Mouse (Mus musculus) spleen, adult 2 months (tissue): ENCODE data around the gene Stard10. TPM values are rescaled to one million over a fixed set of nuclear protein-coding genes. Genes with fewer than 3 reads are reported as not detected.
A peak's percentile ranks its signal among the peaks of the same experiment; 100 is the strongest.

ENCODE experiments used
- DNase-seq, 2 experiments: peaks; one replicate each; pipeline versions ENCODE4 v3.0.0 to v3.0.0-alpha.2; 2012 to 2021; ENCODE audit warnings: low spot score in 2 of 2, low read depth in 1 of 2
- H3K27ac ChIP-seq: fragments of 200-500 bp; 2 replicates; pipeline ENCODE4 v1.5.1; 2012; ENCODE audit warnings: low read length, inconsistent platforms; ENCODE audit not compliant: insufficient read depth
- H3K27me3 ChIP-seq: fragments of 200-500 bp; 2 replicates; pipeline ENCODE4 v1.6.1; 2012; ENCODE audit warnings: mild to moderate bottlenecking, moderate library complexity, low read length, inconsistent platforms; ENCODE audit not compliant: control insufficient read depth, insufficient read depth
- H3K36me3 ChIP-seq: fragments of 200-500 bp; 2 replicates; pipeline ENCODE4 v1.6.1; 2012; ENCODE audit warnings: mild to moderate bottlenecking, low read length, inconsistent platforms; ENCODE audit not compliant: control insufficient read depth, insufficient read depth
- H3K4me1 ChIP-seq: fragments of 200-500 bp; 2 replicates; pipeline ENCODE4 v1.6.1; 2011; ENCODE audit warnings: inconsistent platforms; ENCODE audit not compliant: control insufficient read depth, insufficient read depth, insufficient read length
- H3K4me3 ChIP-seq: fragments of 200-500 bp; 2 replicates; pipeline ENCODE4 v1.5.1; 2011; ENCODE audit warnings: mild to moderate bottlenecking, inconsistent platforms; ENCODE audit not compliant: insufficient read depth, insufficient read length; ENCODE audit errors: extremely low read depth
- CTCF ChIP-seq: fragments of 200-500 bp; IDR thresholded peaks from 2 replicates; pipeline ENCODE4 v1.5.1; 2011; ENCODE audit warnings: mild to moderate bottlenecking, inconsistent platforms; ENCODE audit not compliant: insufficient read depth, insufficient read length, insufficient replicate concordance; ENCODE audit errors: extremely low read depth
- POLR2A ChIP-seq: fragments of 200-500 bp; IDR thresholded peaks from 2 replicates; pipeline ENCODE4 v1.6.1; 2011; ENCODE audit warnings: low read depth, low read length, inconsistent platforms
- WGBS: fragments of 180-500 bp; shearing (Covaris S2); methylation state at CpG from one replicate; pipeline ENCODE4 v1.1.7; 2018; 5-methylcytosine and 5-hydroxymethylcytosine counted together
- polyA plus RNA-seq: library from polyadenylated mRNA; depleted of rRNA; stranded (reverse); fragments of >200 nt; gene quantifications from 2 replicates; pipeline ENCODE4 v1.2.3, GENCODE M21; 2012

Stard10 gene
- polyA plus RNA-seq, 1 experiment: 29.3 TPM

DNA sequence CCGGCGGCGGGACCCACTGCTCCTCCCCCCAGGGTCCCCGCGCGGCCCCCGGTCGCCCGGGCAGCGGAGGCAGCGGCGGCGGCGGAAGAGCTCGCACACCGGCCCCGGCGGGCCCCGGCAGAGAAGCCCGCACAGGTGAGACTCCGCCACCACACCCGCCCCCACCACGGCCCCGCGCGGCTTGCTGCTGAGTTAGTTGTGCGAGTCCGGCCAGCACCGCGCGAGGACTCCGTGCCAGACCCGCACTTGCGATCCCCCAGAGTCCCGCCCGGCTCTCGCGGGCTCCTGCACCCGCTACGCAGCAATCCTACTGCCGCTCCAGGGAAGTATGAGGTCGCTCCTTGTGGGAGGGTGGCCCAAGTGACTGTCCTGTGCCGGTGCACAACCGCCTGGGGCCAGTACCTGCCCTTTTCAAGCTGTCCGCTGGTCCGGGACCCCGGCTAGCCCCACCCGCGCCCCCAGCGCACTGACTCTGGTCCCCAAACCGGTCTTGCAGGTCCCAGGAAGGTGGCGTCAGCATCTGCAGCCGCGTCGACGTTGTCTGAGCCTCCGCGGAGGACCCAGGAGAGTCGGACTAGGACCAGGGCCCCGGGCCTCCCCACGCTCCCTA lies 4.4 kb downstream of the Stard10 start:
- 2% methylated on average over 60 of the region's 61 CpGs for WGBS
- H3K27ac ChIP-seq: no peak overlapping the region
- TF ChIP-seq CTCF (no peak), POLR2A (no peak)
- no peaks in the 10 kb centered on the region for H3K36me3 ChIP-seq
- peak overlapping the region; percentile 65 for H3K4me3 ChIP-seq
- DNase-seq: peak in 1 of 2 experiments; percentile 22
- H3K4me1 ChIP-seq: peaks cover 16% of the 10 kb centered on the region; the same call in 1 of the 2 replicates
- peaks cover 3% of the 10 kb centered on the region; the same call in 1 of the 2 replicates for H3K27me3 ChIP-seq

DNA sequence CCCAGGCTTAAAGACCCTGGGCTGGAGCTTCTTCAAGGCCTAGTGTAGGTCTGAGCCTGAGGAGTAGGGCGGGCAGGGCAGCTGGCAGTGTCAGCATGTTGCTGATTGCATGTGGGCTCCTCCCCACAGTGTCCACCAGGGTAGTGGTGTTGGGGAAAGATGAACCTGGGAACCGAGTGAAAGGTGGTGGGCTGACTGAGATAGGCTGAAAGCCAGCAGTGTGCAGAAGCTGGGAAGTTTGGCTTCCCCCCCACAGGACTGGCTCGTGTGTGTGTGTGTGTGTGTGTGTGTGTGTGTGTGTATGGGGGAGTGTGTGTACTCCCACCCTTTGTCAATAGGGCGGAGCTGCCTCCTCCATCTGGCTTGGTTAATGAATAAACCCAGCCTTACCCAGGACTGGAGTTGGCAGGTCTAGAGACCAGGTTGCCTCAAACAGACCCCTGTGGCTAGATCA lies 6.3 kb downstream of the Stard10 start:
- H3K4me1 ChIP-seq: peaks cover 16% of the 10 kb centered on the region; the same call in 1 of the 2 replicates
- H3K27ac ChIP-seq: no peak overlapping the region
- WGBS: 73% methylated on average over 4 of the region's 4 CpGs
- DNase-seq: no peak
- H3K36me3 ChIP-seq: no peaks in the 10 kb centered on the region
- peaks cover 3% of the 10 kb centered on the region; the same call in 1 of the 2 replicates for H3K27me3 ChIP-seq
- TF ChIP-seq POLR2A: no peak
- no peak for TF ChIP-seq CTCF
- no peak overlapping the region for H3K4me3 ChIP-seq

GRCm38 (mm10) chr7:101324142-101324962 lies 7.5 kb downstream of the Stard10 start:
- H3K27me3 ChIP-seq: peaks cover 3% of the 10 kb centered on the region; the same call in 1 of the 2 replicates
- peaks cover 16% of the 10 kb centered on the region; the same call in 1 of the 2 replicates for H3K4me1 ChIP-seq
- TF ChIP-seq POLR2A (no peak), CTCF (no peak)
- no peaks in the 10 kb centered on the region for H3K36me3 ChIP-seq
- no peak overlapping the region for H3K27ac ChIP-seq
- 83% methylated on average over 6 of the region's 6 CpGs for WGBS
- no peak overlapping the region for H3K4me3 ChIP-seq
- DNase-seq: no peak

DNA sequence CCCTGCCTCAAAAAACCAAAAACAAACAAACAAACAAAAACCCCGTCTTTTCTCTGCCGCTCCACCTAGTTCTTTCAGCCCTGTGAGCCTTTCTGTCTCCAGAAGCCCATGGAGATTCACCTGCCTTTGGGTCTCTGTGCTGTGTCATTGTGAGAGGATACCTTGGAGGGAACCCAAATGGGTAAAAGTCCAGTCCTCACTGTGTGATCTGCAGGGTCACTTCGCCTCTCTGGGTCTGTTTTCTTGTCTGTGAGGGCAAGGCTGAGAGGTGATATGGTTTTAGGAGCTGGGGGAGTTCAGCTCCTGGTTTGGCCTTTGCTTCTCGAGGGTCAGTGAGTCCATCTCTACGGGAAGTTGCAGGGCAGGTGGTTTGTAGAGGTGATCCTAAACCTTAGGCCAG lies 9.1 kb downstream of the Stard10 start:
- WGBS: 90% methylated on average over 5 of the region's 5 CpGs
- Histone ChIP-seq H3K27ac (no peak overlapping the region), H3K4me3 (no peak overlapping the region), H3K4me1 (peaks cover 13% of the 10 kb centered on the region; the same call in 1 of the 2 replicates), H3K36me3 (no peaks in the 10 kb centered on the region), H3K27me3 (peaks cover 2% of the 10 kb centered on the region; the same call in 1 of the 2 replicates)
- TF ChIP-seq CTCF (no peak), POLR2A (no peak)
- DNase-seq: no peak

GRCm38 (mm10) chr7:101327263-101327662 lies 10.4 kb downstream of the Stard10 start:
- H3K36me3 ChIP-seq: no peaks in the 10 kb centered on the region
- H3K4me3 ChIP-seq: no peak overlapping the region
- TF ChIP-seq CTCF: no peak
- TF ChIP-seq POLR2A: no peak
- WGBS: 87% methylated on average over 5 of the region's 5 CpGs
- peaks cover 5% of the 10 kb centered on the region; the same call in 1 of the 2 replicates for H3K4me1 ChIP-seq
- no peak overlapping the region for H3K27ac ChIP-seq
- no peak for DNase-seq
- H3K27me3 ChIP-seq: no peaks in the 10 kb centered on the region

DNA sequence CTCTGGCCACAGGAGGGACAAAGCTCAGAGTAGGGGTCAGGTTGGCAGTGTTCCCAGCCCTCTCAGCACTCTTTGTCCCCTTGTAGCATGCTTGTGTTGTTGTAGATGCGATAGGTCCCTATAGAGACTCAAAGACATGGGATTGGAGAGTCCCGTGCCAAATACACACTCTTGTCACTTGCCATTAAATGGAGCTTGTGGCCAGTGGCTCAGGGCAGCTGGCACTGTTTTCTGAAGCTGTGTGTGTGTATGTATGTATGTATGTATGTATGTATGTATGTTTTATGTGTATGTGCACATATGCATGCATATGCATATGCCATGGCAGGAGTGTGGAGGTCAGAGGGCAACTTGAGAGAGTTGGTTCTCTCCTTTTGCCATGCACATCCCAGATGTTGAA lies 10.9 kb downstream of the Stard10 start:
- Histone ChIP-seq H3K36me3 (no peaks in the 10 kb centered on the region), H3K4me3 (no peak overlapping the region), H3K27me3 (no peaks in the 10 kb centered on the region), H3K27ac (no peak overlapping the region), H3K4me1 (peaks cover 2% of the 10 kb centered on the region; the same call in 1 of the 2 replicates)
- DNase-seq: no peak
- 89% methylated on average over 2 of the region's 2 CpGs for WGBS
- TF ChIP-seq CTCF: no peak
- TF ChIP-seq POLR2A: no peak
